Mouse (Mus musculus) kidney, adult 2 months (tissue): ENCODE data around the gene Jmjd6.

Experiments used
- CTCF ChIP-seq: fragments of 200-500 bp; conservative IDR thresholded peaks from 2 replicates; pipeline ENCODE4 v1.5.1; 2011; ENCODE audit warnings: low read depth, mild to moderate bottlenecking, control low read depth, low read length, moderate library complexity, mixed read lengths; ENCODE audit not compliant: insufficient read depth, insufficient read length
- POLR2A ChIP-seq: fragments of 200-500 bp; IDR thresholded peaks from one replicate; pipeline ENCODE4 v1.6.1; 2011; ENCODE audit warnings: low read depth, low read length, control low read depth

GRCm38 (mm10) chr11:116819932-116820593 is 23.2 kb downstream of the Jmjd6 start:
- no peak for TF ChIP-seq POLR2A
- TF ChIP-seq CTCF: no peak
